Mouse (Mus musculus): ENCODE results near the gene 6430571L13Rik.

- TF ChIP-seq CTCF (IDR thresholded peaks at IDR 0.05; ENCODE audit: low read depth) (no peak), EP300 (IDR thresholded peaks at IDR 0.05; ENCODE audit: low read depth) (no peak)
Measured at GRCm38 (mm10) chr9:107372441-107372840, 32.0 kb downstream of the 6430571L13Rik start.

All from liver, embryonic 14.5 days (tissue).